Mouse (Mus musculus) lung, postnatal 0 days (tissue): Measurements from ENCODE around the gene Klk1b4.

Source experiments
- CTCF ChIP-seq: IDR thresholded peaks from 2 replicates; pipeline ENCODE4 v1.5.1; 2016; ENCODE audit warnings: antibody characterized with exemption, mild to moderate bottlenecking
- EP300 ChIP-seq: IDR thresholded peaks from 2 replicates; pipeline ENCODE4 v1.6.1; 2016; ENCODE audit warnings: antibody characterized with exemption, mild to moderate bottlenecking, control low read depth

GRCm38 (mm10) chr7:44225076-44225475 is 17.8 kb downstream of the Klk1b4 start, which contains the start of gene Klk1:
- no peak for TF ChIP-seq CTCF
- no peak for TF ChIP-seq EP300
